Mouse (Mus musculus) megakaryocyte, adult 5-6 weeks (primary cell): ENCODE results near the gene Stn1. TPM values are rescaled to one million over a fixed set of nuclear protein-coding genes. Genes with fewer than 3 reads are reported as not detected.

Experiments used
- ATAC-seq: 2 replicates; pipeline ENCODE4 v1.8.0; 2016; ENCODE audit warnings: mild to moderate bottlenecking, inconsistent platforms; ENCODE audit not compliant: poor library complexity, severe bottlenecking
- total RNA-seq, 2 experiments: library from RNA; stranded (forward) in 1 of 2; stranded (reverse) in 1 of 2; fragments of 153-499, 151-499 nt in 1 of 2; fragments of 221-1000, 200-1000 nt in 1 of 2; gene quantifications; 2 replicates each; pipeline versions ENCODE4 v1.2.3 to v1.2.4; 2015 to 2017

The Stn1 gene
- total RNA-seq, 2 experiments from 2014 or later: 39.2 to 46.2 TPM

GRCm38 (mm10) chr19:47545055-47545454 is 7.7 kb upstream of the Stn1 start:
- no peak for ATAC-seq

DNA sequence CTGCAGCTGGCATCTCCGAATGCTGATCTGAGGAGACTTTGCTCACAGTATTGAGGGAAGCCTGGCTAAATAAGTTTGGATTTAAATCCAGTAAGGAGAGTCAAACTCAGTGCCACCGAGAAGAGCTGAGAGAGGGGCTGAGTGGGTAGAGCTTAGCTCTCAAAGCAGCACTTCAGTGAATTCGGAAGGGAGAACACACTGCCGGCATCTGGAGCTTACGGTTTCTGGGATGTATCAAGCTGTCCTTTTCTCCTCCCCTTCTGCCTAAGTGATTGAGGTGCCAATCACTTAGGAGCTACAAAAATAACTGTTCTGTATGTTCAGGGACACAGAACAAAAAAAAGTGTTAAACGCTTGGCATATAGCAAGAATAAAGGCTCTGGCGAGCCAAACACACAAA is 5.1 kb upstream of the Stn1 start:
- no peak for ATAC-seq

- ATAC-seq: peak; percentile 63
Observed at GRCm38 (mm10) chr19:47538801-47539200, 1.5 kb upstream of the Stn1 start.

DNA sequence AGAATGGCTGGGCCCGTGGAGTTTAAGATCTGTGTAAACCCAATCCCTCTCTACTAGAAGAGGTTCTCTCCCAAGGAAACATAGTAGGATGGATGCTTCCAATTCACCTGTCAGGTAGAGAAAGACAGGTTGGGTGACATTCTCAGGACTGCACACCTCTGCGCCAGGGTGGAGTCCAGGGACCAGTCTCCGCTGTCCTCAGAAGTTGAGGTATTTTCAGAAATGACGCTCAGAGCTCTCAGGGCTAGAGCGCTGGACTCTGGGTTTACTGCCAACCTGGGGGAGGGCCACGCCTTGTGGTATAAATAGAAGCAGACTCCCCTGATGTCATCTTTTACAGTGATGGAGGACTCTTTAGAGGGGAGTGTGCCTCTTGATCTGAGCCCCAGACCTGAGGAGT is 572 bp upstream of the Stn1 start:
- ATAC-seq: no peak

DNA sequence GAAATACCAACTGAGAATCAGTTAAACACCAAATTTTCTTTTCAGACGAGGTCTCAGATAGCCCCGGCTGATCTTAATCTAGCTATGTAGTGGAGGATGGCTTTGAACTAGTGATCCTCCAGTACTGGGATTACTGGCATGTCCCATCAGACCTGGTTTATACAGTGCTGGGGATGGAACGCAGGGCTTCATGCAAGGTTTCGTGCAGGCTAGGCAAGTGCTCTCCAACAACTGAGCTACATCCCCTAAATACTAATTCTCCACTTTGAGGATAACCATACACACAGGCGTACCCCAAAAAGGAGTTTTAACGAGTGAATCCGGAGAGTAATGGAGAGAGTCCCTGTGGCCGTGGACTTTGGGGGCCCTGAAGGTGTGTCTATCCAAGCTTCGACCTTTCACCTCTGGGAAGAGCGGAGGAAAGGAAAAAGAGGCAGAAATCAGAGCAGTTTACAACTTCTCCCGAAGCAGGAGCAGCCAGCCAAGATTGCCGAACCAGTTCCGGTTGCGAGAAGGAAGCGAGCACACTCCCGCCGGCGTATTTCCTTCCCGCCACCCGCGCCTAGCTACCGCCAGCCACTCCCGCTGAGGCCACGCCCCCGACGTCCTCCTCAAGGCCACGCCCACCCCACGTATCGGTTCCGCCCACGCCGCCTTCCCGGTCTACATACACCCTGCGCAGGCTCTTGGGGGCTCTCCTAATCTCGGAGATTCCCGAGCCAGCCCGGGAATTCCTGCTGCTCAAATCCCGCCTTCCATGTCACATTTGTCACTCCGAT is 597 bp downstream of the Stn1 start:
- peak; percentile 97 for ATAC-seq

DNA sequence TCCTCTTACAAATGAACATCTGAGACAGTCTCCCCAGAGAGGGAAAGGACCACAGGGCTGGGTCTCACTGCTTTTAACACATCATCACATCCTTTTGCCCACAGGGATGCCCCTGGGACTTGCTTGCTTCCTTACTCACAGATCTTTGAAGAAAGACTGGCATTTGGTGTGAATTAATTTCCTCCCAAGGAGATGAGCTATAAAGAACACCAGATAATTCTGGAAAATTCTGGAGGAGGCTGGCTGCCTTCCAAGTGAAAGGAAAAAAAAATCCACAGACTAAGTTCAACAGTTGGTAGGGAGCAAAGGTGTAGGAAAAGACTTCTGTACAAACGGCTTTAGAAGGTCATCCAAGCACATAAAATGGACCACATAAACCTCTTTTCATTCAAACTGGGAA is 3.2 kb downstream of the Stn1 start:
- no peak for ATAC-seq

GRCm38 (mm10) chr19:47532449-47532848 is 4.9 kb downstream of the Stn1 start:
- ATAC-seq: no peak

- ATAC-seq: peak; percentile 95
Observed at GRCm38 (mm10) chr19:47531309-47531708, 6.0 kb downstream of the Stn1 start.

DNA sequence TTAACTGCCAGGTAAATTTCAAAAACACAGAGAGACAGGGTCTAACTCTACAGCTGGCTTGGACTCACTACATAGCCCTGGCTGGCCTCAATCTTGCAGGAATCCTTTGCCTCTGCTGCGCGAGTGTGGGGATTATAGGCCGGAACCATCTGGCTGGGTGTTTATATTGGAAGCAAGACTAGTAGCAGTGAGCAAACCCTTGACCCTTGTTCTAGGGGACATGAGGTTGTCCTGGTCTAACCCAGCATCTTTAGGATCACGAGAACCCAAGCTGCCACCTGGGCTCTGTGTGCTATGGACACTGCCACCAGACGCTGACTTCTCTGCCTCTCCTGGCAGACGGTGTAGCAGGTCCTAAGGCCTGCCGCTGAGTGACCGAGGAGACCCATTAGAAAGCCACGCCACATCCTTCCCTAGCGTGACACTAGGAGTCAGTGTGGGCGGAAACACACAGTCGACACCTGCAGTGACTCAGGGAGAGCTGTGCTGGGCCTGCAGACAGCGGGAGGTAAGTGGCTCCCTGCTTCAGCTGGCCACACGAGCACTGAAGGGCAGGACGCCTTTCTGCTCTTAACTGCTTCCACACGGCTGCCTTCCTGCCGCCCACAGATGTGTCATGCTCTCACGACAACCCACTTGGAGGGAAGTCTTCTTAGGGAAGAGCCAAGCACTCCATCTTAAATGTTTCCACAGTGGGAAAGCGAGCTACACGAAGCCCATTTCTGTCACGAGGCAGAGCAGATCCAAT is 10.9 kb downstream of the Stn1 start:
- ATAC-seq: peak; percentile 68

DNA sequence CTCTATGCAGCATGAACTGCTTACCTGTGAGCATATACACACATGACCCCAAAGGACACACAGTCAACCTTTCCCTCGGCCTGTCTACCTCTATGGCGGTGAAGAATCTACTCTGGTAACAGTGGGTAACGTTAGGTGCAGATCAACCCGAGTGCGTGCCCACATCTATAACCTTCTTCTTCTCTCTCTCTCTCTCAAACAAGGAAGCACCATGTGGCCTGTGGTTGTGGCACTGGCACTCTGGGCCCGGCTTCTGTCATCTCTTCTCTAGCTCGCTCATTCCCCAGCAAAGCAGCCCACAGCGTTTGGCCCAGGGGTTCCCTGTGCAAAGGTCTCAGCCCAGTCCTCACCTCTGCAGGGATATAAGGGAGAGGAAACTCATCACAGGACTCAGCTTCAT is 12.4 kb downstream of the Stn1 start:
- ATAC-seq: 0 out of 2 replicates have a peak, but pooled peaks have one; percentile 17

DNA sequence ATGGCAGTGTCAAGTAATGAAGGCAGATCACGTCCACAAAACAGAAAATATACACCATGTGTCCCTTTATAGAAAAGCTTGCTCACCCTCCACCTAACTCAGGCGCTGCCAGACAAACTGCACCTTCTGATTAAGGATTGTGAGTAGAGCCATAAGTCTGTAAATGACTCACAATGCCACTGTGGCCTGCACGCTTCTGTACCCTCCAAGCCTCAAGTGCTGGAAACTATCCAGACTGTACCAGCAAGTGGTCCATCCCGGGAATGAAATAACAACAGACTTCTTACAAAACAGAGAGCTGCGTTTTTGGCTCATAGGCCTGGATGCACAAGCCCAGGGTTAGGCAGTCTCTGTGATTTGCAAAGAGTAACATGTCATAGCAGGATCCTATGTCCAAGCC is 15.9 kb downstream of the Stn1 start:
- ATAC-seq: no peak

DNA sequence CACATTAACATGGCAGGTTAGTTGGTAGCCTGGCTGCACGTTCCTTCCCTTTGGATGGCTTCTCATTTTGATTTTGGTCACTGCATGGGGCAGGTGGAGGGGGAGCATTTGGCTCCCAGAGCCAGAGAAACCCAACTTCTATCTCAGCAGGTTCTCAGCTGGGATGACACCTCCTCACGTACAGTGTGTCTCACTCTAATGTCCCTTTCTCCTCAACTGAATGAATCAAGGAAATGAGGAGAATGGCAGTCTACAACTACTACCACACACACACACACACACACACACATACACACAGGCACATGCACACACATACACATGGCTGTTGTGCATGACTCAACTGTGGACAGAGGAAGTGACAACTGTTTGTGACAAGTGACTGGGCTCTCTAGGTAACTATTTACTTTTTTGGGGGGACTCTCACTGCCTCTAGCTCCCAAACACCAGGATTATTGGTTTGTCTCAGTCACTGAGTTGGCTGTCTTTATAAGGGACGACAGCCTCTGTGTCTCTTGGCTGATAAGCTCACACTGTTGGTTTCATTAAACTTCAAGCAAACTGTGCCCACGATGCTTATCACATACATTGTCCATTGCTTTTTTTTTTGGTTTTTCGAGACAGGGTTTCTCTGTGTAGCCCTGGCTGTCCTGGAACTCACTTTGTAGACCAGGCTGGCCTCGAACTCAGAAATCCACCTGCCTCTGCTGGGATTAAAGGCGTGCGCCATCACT is 18.0 kb downstream of the Stn1 start:
- peak; percentile 24; the same call in 1 of the 2 replicates for ATAC-seq

GRCm38 (mm10) chr19:47518475-47519162 is 18.7 kb downstream of the Stn1 start:
- peak; percentile 68 for ATAC-seq

DNA sequence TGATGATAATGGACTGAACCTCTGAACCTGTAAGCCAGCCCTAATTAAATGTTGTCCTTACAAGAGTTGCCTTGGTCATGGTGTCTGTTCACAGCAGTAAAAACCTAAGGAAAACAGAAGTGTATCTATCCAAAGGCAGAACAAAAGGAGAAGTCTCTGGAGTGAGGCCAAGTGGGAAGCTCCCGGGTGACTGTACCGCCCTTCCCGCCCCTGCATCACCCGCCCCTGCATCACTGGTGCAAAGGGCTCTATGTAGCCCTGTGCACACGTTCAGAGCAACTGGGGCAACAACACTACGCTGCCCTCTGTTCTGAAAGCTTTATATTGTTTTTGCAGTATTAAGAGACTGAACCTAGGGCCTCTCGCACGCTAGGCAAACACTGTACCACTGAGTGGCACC is 19.7 kb downstream of the Stn1 start:
- no peak for ATAC-seq

GRCm38 (mm10) chr19:47516879-47517278 is 20.4 kb downstream of the Stn1 start:
- ATAC-seq: no peak

GRCm38 (mm10) chr19:47515091-47515490 is 22.2 kb downstream of the Stn1 start:
- ATAC-seq: no peak

DNA sequence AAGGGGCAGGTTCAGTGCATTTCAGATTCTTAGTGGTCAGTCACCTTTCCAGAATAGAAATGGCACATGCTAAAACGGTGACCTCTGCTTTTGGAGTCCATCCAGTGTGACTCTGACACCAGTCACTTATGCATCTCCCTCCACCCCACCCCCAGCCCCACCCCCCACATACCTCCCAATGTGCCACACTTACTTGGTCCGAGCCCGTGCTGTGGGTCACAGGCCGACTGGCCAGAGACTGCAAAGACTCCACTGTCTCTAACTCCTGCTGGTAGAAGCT is 23.7 kb downstream of the Stn1 start:
- ATAC-seq: no peak

GRCm38 (mm10) chr19:47512794-47513617 is 24.3 kb downstream of the Stn1 start:
- no peak for ATAC-seq

DNA sequence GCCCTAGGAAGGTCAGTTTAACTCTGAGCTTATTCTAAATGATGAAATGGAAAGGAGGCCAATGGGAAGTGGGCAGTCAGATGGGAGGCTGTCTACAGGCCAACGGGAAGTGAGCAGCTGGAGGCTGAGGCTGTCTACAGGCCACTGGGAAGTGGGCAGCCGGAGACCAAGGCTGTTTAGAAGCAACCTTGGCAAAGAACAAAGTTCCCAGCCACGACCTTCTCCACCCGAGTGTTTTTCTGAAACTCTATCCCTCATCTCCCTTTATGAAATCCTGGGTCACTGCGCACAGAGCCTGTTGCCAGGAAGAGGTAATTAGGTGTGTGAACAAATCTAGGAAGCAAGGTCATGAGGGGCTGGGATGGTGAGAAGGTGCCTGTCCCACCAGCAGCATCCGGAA is 25.3 kb downstream of the Stn1 start:
- peak; percentile 28; the same call in 1 of the 2 replicates for ATAC-seq

DNA sequence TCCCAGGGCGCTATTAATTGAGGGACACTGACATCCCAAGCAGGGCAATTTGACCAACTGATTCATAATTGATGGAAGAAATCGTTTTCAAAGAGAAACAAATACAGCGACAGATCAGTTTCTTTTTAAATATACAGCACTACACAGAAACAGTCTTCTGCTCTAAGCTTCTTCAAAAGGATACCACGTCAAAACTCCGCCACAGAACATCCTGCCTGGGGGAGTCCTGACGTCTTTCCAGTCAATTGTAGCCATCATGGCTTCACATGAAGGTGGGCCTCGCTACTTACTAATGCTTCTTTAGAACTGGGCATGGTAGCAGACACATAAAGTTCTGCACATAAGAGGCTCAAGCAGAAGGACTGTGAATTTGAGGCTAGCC is 26.0 kb downstream of the Stn1 start:
- no peak for ATAC-seq
